Mouse (Mus musculus): Measurements from ENCODE around the gene Tmem132c. TPM values are rescaled to one million over a fixed set of nuclear protein-coding genes. Genes with fewer than 3 reads are reported as not detected.

Gene Tmem132c
- polyA plus RNA-seq, 1 experiment from 2014 or later: 18.4 TPM

- no peak for ATAC-seq (ENCODE audit: low FRiP score, low read depth)
- no peaks in the 10 kb centered on the region for H3K27me3 ChIP-seq
- peaks cover 10% of the 10 kb centered on the region; the same call in 1 of the 2 replicates for H3K4me1 ChIP-seq
- H3K4me2 ChIP-seq (replicated peaks): no peak overlapping the region
- H3K9me3 ChIP-seq: no peaks in the 10 kb centered on the region; the same call in 1 of the 2 replicates
- no peak overlapping the region for H3K27ac ChIP-seq (replicated peaks)
- no peak overlapping the region for H3K4me3 ChIP-seq
- H3K36me3 ChIP-seq: no peaks in the 10 kb centered on the region
- WGBS: 92% methylated on average over 8 of the region's 8 CpGs
- H3K9ac ChIP-seq (replicated peaks): no peak overlapping the region
These were observed 48.1 kb downstream of the Tmem132c start for GRCm38 (mm10) chr5:127289659-127290058.

GRCm38 (mm10) chr5:127290461-127291250 is 49.0 kb downstream of the Tmem132c start:
- Histone ChIP-seq H3K4me3 (no peak overlapping the region), H3K27ac (replicated peaks) (peak overlapping the region; percentile 47), H3K4me2 (replicated peaks) (no peak overlapping the region), H3K36me3 (no peaks in the 10 kb centered on the region), H3K4me1 (peaks cover 10% of the 10 kb centered on the region; the same call in 1 of the 2 replicates), H3K9ac (replicated peaks) (no peak overlapping the region), H3K9me3 (no peaks in the 10 kb centered on the region; the same call in 1 of the 2 replicates), H3K27me3 (no peaks in the 10 kb centered on the region)
- ATAC-seq (ENCODE audit: low FRiP score, low read depth): peak; percentile 62; the same call in 1 of the 2 replicates
- WGBS: 53% methylated on average over 17 of the region's 17 CpGs

GRCm38 (mm10) chr5:127291581-127291980 is 50.0 kb downstream of the Tmem132c start:
- no peaks in the 10 kb centered on the region; the same call in 1 of the 2 replicates for H3K9me3 ChIP-seq
- H3K4me2 ChIP-seq (replicated peaks): no peak overlapping the region
- no peaks in the 10 kb centered on the region for H3K36me3 ChIP-seq
- H3K27ac ChIP-seq (replicated peaks): peak overlapping the region; percentile 47; the same call in 1 of the 2 replicates
- WGBS: 81% methylated on average over 7 of the region's 7 CpGs
- ATAC-seq (ENCODE audit: low FRiP score, low read depth): no peak
- H3K4me3 ChIP-seq: no peak overlapping the region
- no peaks in the 10 kb centered on the region for H3K27me3 ChIP-seq
- H3K9ac ChIP-seq (replicated peaks): no peak overlapping the region
- peaks cover 10% of the 10 kb centered on the region; the same call in 1 of the 2 replicates for H3K4me1 ChIP-seq

- Histone ChIP-seq H3K27ac (replicated peaks) (no peak overlapping the region), H3K4me3 (no peak overlapping the region), H3K9me3 (no peaks in the 10 kb centered on the region; the same call in 1 of the 2 replicates), H3K4me2 (replicated peaks) (no peak overlapping the region), H3K9ac (replicated peaks) (no peak overlapping the region), H3K36me3 (no peaks in the 10 kb centered on the region), H3K4me1 (peaks cover 26% of the 10 kb centered on the region), H3K27me3 (no peaks in the 10 kb centered on the region)
- 92% methylated on average over 3 of the region's 3 CpGs for WGBS
- no peak for ATAC-seq (ENCODE audit: low FRiP score, low read depth)
These were observed 52.1 kb downstream of the Tmem132c start for GRCm38 (mm10) chr5:127293698-127294097.

- Histone ChIP-seq H3K27ac (replicated peaks) (peak overlapping the region; percentile 68), H3K4me2 (replicated peaks) (no peak overlapping the region), H3K4me1 (peaks cover 39% of the 10 kb centered on the region), H3K9me3 (no peaks in the 10 kb centered on the region; the same call in 1 of the 2 replicates), H3K4me3 (no peak overlapping the region), H3K9ac (replicated peaks) (no peak overlapping the region), H3K27me3 (no peaks in the 10 kb centered on the region), H3K36me3 (no peaks in the 10 kb centered on the region)
- peak; percentile 41 for ATAC-seq (ENCODE audit: low FRiP score, low read depth)
- WGBS: 19% methylated on average over 5 of the region's 5 CpGs
These were observed 55.9 kb downstream of the Tmem132c start for GRCm38 (mm10) chr5:127297461-127297860.

- H3K9me3 ChIP-seq: no peaks in the 10 kb centered on the region; the same call in 1 of the 2 replicates
- no peak overlapping the region for H3K9ac ChIP-seq (replicated peaks)
- peaks cover 39% of the 10 kb centered on the region for H3K4me1 ChIP-seq
- H3K36me3 ChIP-seq: no peaks in the 10 kb centered on the region
- no peak overlapping the region for H3K4me2 ChIP-seq (replicated peaks)
- peak overlapping the region; percentile 68 for H3K27ac ChIP-seq (replicated peaks)
- WGBS: 2% methylated on average over 2 of the region's 2 CpGs
- no peak overlapping the region for H3K4me3 ChIP-seq
- ATAC-seq (ENCODE audit: low FRiP score, low read depth): peak; percentile 32; the same call in 1 of the 2 replicates
- no peaks in the 10 kb centered on the region for H3K27me3 ChIP-seq
These were observed 56.5 kb downstream of the Tmem132c start for GRCm38 (mm10) chr5:127298060-127298459.

- Histone ChIP-seq H3K9ac (replicated peaks) (no peak overlapping the region; the same call in 1 of the 2 replicates), H3K36me3 (no peaks in the 10 kb centered on the region), H3K27ac (replicated peaks) (peak overlapping the region; percentile 44; the same call in 1 of the 2 replicates), H3K4me1 (peaks cover 39% of the 10 kb centered on the region), H3K9me3 (no peaks in the 10 kb centered on the region), H3K27me3 (no peaks in the 10 kb centered on the region), H3K4me3 (no peak overlapping the region), H3K4me2 (replicated peaks) (no peak overlapping the region)
- ATAC-seq (ENCODE audit: low FRiP score, low read depth): no peak
- WGBS: 8% methylated on average over 1 of the region's 1 CpGs
These were observed 57.4 kb downstream of the Tmem132c start for GRCm38 (mm10) chr5:127299010-127299409.

GRCm38 (mm10) chr5:127300597-127301254 is 59.1 kb downstream of the Tmem132c start:
- Histone ChIP-seq H3K9ac (replicated peaks) (no peak overlapping the region), H3K9me3 (no peaks in the 10 kb centered on the region), H3K27me3 (no peaks in the 10 kb centered on the region), H3K4me1 (peaks cover 39% of the 10 kb centered on the region), H3K27ac (replicated peaks) (peak overlapping the region; percentile 31), H3K36me3 (no peaks in the 10 kb centered on the region), H3K4me3 (no peak overlapping the region), H3K4me2 (replicated peaks) (no peak overlapping the region)
- 39% methylated on average over 8 of the region's 8 CpGs for WGBS
- no peak for ATAC-seq (ENCODE audit: low FRiP score, low read depth)

GRCm38 (mm10) chr5:127305312-127305711 is 63.7 kb downstream of the Tmem132c start:
- WGBS: 72% methylated on average over 5 of the region's 5 CpGs
- ATAC-seq (ENCODE audit: low FRiP score, low read depth): no peak

GRCm38 (mm10) chr5:127305719-127306118 is 64.1 kb downstream of the Tmem132c start:
- H3K9ac ChIP-seq (replicated peaks): no peak overlapping the region
- H3K4me3 ChIP-seq: no peak overlapping the region
- no peaks in the 10 kb centered on the region for H3K36me3 ChIP-seq
- no peak overlapping the region for H3K27ac ChIP-seq (replicated peaks)
- WGBS: 51% methylated on average over 5 of the region's 5 CpGs
- no peaks in the 10 kb centered on the region for H3K27me3 ChIP-seq
- H3K9me3 ChIP-seq: no peaks in the 10 kb centered on the region
- ATAC-seq (ENCODE audit: low FRiP score, low read depth): no peak
- H3K4me2 ChIP-seq (replicated peaks): no peak overlapping the region
- peaks cover 12% of the 10 kb centered on the region for H3K4me1 ChIP-seq

More at GRCm38 (mm10) chr5:127305312-127305711, 63.7 kb downstream of the Tmem132c start:
- peaks cover 14% of the 10 kb centered on the region for H3K4me1 ChIP-seq
- H3K9ac ChIP-seq (replicated peaks): no peak overlapping the region
- no peak overlapping the region for H3K27ac ChIP-seq (replicated peaks)
- no peaks in the 10 kb centered on the region for H3K36me3 ChIP-seq
- H3K4me3 ChIP-seq: no peak overlapping the region
- H3K9me3 ChIP-seq: no peaks in the 10 kb centered on the region
- no peak overlapping the region for H3K4me2 ChIP-seq (replicated peaks)
- H3K27me3 ChIP-seq: no peaks in the 10 kb centered on the region

- no peaks in the 10 kb centered on the region for H3K36me3 ChIP-seq
- H3K9me3 ChIP-seq: no peaks in the 10 kb centered on the region
- ATAC-seq (ENCODE audit: low FRiP score, low read depth): no peak
- H3K27ac ChIP-seq (replicated peaks): no peak overlapping the region
- 56% methylated on average over 1 of the region's 1 CpGs for WGBS
- no peaks in the 10 kb centered on the region for H3K27me3 ChIP-seq
- no peak overlapping the region for H3K4me3 ChIP-seq
- no peak overlapping the region for H3K9ac ChIP-seq (replicated peaks)
- peaks cover 9% of the 10 kb centered on the region for H3K4me1 ChIP-seq
- no peak overlapping the region for H3K4me2 ChIP-seq (replicated peaks)
These were observed 65.1 kb downstream of the Tmem132c start for GRCm38 (mm10) chr5:127306726-127307125.
